Mouse (Mus musculus) forebrain, postnatal 0 days (tissue): ENCODE measurements around the gene Jag1. TPM values are rescaled to one million over a fixed set of nuclear protein-coding genes. Genes with fewer than 3 reads are reported as not detected.

Experiments
- ATAC-seq: fragments of 200-750 bp; cut with Nextera tagmentation; 2 replicates; pipeline ENCODE4 v1.8.0; 2017; ENCODE audit warnings: mild to moderate bottlenecking, moderate library complexity
- DNase-seq: peaks from one replicate; pipeline ENCODE4 v3.0.0-alpha.2; 2015
- H3K27ac ChIP-seq: fragments of 300-500 bp; sonication (generic); 2 replicates; pipeline ENCODE4 v1.5.1; 2014; ENCODE audit warnings: low read depth, mild to moderate bottlenecking, antibody characterized with exemption, low read length, moderate library complexity, mixed read lengths
- H3K27me3 ChIP-seq: fragments of 300-500 bp; sonication (generic); 2 replicates; pipeline ENCODE4 v1.6.1; 2014; ENCODE audit warnings: mild to moderate bottlenecking, low read length, mixed read lengths; ENCODE audit not compliant: insufficient read depth
- H3K36me3 ChIP-seq: fragments of 300-500 bp; sonication (generic); 2 replicates; pipeline ENCODE4 v1.6.1; 2014; ENCODE audit warnings: mild to moderate bottlenecking, moderate library complexity; ENCODE audit not compliant: insufficient read depth
- H3K4me1 ChIP-seq: fragments of 300-500 bp; sonication (generic); 2 replicates; pipeline ENCODE4 v1.6.1; 2014; ENCODE audit warnings: antibody characterized with exemption; ENCODE audit not compliant: insufficient read depth
- H3K4me2 ChIP-seq: fragments of 300-500 bp; sonication (generic); 2 replicates; pipeline ENCODE4 v1.6.1; 2014; ENCODE audit warnings: low read depth, mild to moderate bottlenecking, moderate library complexity
- H3K4me3 ChIP-seq: fragments of 300-500 bp; sonication (generic); 2 replicates; pipeline ENCODE4 v1.5.1; 2014; ENCODE audit warnings: low read depth, low read length, mixed read lengths
- H3K9ac ChIP-seq: fragments of 300-500 bp; sonication (generic); 2 replicates; pipeline ENCODE4 v1.6.1; 2014; ENCODE audit warnings: mild to moderate bottlenecking
- H3K9me3 ChIP-seq: fragments of 300-500 bp; sonication (generic); 2 replicates; pipeline ENCODE4 v1.6.1; 2016; ENCODE audit warnings: low read length
- CTCF ChIP-seq: sonication (generic); IDR thresholded peaks from 2 replicates; pipeline ENCODE4 v1.5.1; 2016; ENCODE audit warnings: antibody characterized with exemption, control low read depth, low read depth
- WGBS: fragments of 180-500 bp; shearing (Covaris S2); extraction: QIAGEN DNeasy Blood & Tissue Kit; methylation state at CpG from one replicate; pipeline ENCODE4 v1.1.7; 2014; 5-methylcytosine and 5-hydroxymethylcytosine counted together
- polyA plus RNA-seq: library from polyadenylated mRNA; unstranded; fragments of >200 nt; fragmentation: Nextera tagmentation; extraction: Ambion mirVana; gene quantifications from 2 replicates; pipeline ENCODE4 v1.2.1, GENCODE M21; 2015
- total RNA-seq: library from RNA; depleted of rRNA; stranded (reverse); fragments of >200 nt; gene quantifications from 2 replicates; pipeline ENCODE4 v1.2.3, GENCODE M21; 2014

The Jag1 gene
- total and polyA plus RNA-seq, 2 experiments from 2014 or later, result 4.1 to 10.3 TPM

- Histone ChIP-seq H3K27ac (no peak overlapping the region), H3K27me3 (no peaks in the 10 kb centered on the region), H3K36me3 (peaks cover 13% of the 10 kb centered on the region), H3K4me3 (no peak overlapping the region), H3K9ac (no peak overlapping the region), H3K4me2 (no peak overlapping the region), H3K4me1 (peaks cover 3% of the 10 kb centered on the region; the same call in 1 of the 2 replicates), H3K9me3 (no peaks in the 10 kb centered on the region)
- no peak for ATAC-seq
- DNase-seq, result no peak
- no peak for TF ChIP-seq CTCF
- WGBS, result 54% methylated on average over 11 of the region's 11 CpGs
Observed at GRCm38 (mm10) chr2:137091766-137092522, 24.5 kb downstream of the Jag1 start.

GRCm38 (mm10) chr2:137087705-137088104 is 28.7 kb downstream of the Jag1 start:
- H3K4me2 ChIP-seq, result no peak overlapping the region
- DNase-seq (no peak), ATAC-seq (no peak)
- no peak overlapping the region for H3K4me3 ChIP-seq
- H3K9me3 ChIP-seq, result no peaks in the 10 kb centered on the region
- H3K27ac ChIP-seq, result no peak overlapping the region
- TF ChIP-seq CTCF, result no peak
- peaks cover 3% of the 10 kb centered on the region; the same call in 1 of the 2 replicates for H3K4me1 ChIP-seq
- WGBS, result 83% methylated on average over 6 of the region's 6 CpGs
- peaks cover 17% of the 10 kb centered on the region for H3K36me3 ChIP-seq
- H3K27me3 ChIP-seq, result no peaks in the 10 kb centered on the region
- no peak overlapping the region for H3K9ac ChIP-seq

DNA sequence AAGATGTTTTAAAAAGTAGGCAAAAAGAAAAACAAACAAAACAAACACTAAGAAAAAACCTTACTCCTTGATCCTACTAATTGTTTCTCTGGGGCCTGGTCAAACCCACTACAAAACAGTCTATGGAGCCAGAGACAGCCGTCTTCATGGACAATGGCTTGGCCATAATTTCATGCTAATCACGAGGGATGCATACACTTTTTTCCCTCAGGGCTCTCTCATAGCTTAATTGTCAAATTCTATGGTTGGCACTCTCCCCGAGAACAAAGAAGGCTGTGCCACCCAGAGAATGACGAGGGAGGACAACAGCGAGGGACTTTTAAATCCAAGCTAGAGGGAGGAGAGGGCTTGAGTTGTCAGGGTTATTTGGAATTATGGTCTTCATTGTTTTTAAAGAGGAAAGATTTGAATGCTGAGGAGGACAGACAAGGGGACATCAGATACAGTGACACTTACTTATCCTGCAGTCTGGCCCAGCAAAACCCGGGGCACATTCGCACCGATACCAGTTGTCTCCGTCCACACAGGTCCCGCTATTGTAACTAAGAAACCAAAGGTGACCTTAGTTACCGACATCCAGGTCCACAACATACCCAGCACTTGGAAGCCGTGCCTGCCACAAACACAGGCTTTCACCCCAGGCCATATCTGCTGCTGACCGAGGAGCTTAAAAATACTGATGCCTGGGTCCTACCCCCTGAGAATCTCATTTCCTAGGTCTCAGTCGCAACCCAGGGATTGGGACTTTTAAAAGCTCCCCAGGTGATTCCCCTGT is 29.6 kb downstream of the Jag1 start:
- Histone ChIP-seq H3K4me1 (no peaks in the 10 kb centered on the region), H3K9me3 (no peaks in the 10 kb centered on the region), H3K4me2 (no peak overlapping the region), H3K4me3 (no peak overlapping the region), H3K36me3 (peaks cover 17% of the 10 kb centered on the region), H3K9ac (no peak overlapping the region), H3K27ac (no peak overlapping the region), H3K27me3 (no peaks in the 10 kb centered on the region)
- no peak for TF ChIP-seq CTCF
- no peak for ATAC-seq
- WGBS, result 59% methylated on average over 14 of the region's 14 CpGs
- DNase-seq, result no peak

- Histone ChIP-seq H3K9me3 (no peaks in the 10 kb centered on the region), H3K27me3 (no peaks in the 10 kb centered on the region), H3K4me1 (no peaks in the 10 kb centered on the region), H3K9ac (no peak overlapping the region), H3K4me3 (no peak overlapping the region), H3K36me3 (peaks cover 13% of the 10 kb centered on the region), H3K4me2 (no peak overlapping the region), H3K27ac (no peak overlapping the region)
- TF ChIP-seq CTCF, result no peak
- DNase-seq (no peak), ATAC-seq (no peak)
- WGBS, result 84% methylated on average over 8 of the region's 8 CpGs
Observed at GRCm38 (mm10) chr2:137085257-137085656, 31.2 kb downstream of the Jag1 start.

DNA sequence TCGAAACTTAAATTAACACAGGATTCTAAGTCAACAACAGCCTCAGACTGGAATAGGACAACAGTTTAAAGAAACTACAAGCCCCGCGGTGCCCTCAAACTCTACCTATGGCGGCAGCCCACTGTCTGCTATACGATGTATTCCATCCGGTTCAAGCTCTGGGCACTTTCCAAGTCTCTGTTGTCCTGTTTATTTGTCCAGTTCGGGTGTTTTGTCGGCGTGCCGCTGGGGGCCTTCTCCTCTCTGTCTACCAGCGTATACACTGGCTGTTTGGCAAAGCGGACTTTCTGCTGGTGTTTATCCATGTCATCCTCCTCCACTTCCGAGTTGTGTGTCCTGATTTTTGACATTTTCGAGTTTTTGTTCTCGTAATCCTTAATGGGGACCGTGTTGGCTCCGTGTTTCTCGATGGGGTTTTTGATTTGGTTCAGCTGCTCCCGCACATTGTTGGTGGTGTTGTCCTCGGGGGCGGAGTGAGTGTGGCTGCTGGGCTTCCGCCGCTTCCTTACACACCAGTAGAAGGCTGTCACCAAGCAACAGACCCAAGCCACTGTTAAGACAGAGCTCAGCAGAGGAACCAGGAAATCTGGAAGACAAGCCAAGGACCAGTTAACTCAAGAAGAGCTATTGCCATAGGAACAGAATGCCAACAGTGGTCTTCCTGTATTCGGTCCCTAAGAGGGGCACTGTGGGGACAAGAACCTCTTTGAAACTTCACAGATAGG is 33.4 kb downstream of the Jag1 start:
- H3K27ac ChIP-seq, result no peak overlapping the region
- no peaks in the 10 kb centered on the region for H3K4me1 ChIP-seq
- H3K36me3 ChIP-seq, result peaks cover 10% of the 10 kb centered on the region
- ATAC-seq, result peak; percentile 36; the same call in 1 of the 2 replicates
- H3K9me3 ChIP-seq, result no peaks in the 10 kb centered on the region
- no peak overlapping the region for H3K4me3 ChIP-seq
- no peak overlapping the region for H3K9ac ChIP-seq
- H3K4me2 ChIP-seq, result no peak overlapping the region
- no peak for DNase-seq
- TF ChIP-seq CTCF, result no peak
- no peaks in the 10 kb centered on the region for H3K27me3 ChIP-seq
- 79% methylated on average over 24 of the region's 24 CpGs for WGBS

DNA sequence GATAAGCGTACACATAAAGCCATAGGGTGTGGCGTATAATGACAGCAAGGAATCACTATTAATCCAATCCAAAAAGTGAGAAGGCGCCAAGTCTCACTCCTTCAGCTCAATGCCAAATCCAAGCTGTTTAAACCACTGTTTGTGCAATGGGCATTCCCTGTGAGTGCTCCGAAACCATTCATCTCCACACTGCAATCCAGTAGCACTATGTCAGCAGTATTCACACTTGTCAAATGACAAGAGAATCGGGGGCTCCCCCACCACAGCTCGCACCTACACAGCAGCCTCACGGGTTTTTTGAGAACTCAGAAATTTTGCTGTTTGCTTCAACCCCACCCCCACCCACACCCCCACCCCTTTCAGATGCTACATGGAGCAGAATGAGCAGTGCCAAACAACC is 35.4 kb downstream of the Jag1 start:
- no peak for DNase-seq
- no peak for TF ChIP-seq CTCF
- H3K4me2 ChIP-seq, result no peak overlapping the region
- H3K4me3 ChIP-seq, result no peak overlapping the region
- H3K27me3 ChIP-seq, result no peaks in the 10 kb centered on the region
- WGBS, result 74% methylated on average over 7 of the region's 7 CpGs
- H3K27ac ChIP-seq, result no peak overlapping the region
- no peaks in the 10 kb centered on the region for H3K4me1 ChIP-seq
- H3K36me3 ChIP-seq, result peaks cover 4% of the 10 kb centered on the region; the same call in 1 of the 2 replicates
- no peaks in the 10 kb centered on the region for H3K9me3 ChIP-seq
- H3K9ac ChIP-seq, result no peak overlapping the region
- no peak for ATAC-seq
